Mouse (Mus musculus): ENCODE data around the gene Grik1. TPM values are rescaled to one million over a fixed set of nuclear protein-coding genes. Genes with fewer than 3 reads are reported as not detected.

The Grik1 gene
- polyA plus RNA-seq, 1 experiment from 2014 or later: 13.5 TPM

DNA sequence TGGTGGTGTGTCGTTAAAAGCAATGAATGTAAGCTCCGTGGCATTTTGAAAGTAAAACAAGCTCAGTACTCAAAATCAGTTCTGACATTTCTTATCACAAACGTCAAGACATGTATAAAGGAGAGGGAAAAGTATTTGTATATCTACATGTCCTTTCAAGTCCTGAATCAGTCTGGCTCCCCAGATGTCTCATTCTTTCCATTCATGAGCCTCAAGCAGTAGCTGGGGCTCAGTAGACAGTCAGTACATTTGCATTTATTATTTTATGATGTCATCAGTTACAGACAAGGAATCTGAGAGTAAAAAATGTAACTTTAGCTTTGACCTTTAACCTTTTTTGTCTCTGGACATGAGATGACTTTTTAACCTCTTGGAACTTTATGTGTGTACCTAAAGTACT is 68.1 kb downstream of the Grik1 start:
- H3K4me3 ChIP-seq: no peak overlapping the region
- 67% methylated on average over 3 of the region's 3 CpGs for WGBS
- no peaks in the 10 kb centered on the region for H3K36me3 ChIP-seq
- no peak overlapping the region for H3K4me2 ChIP-seq (replicated peaks)
- H3K4me1 ChIP-seq: no peaks in the 10 kb centered on the region
- H3K9ac ChIP-seq (replicated peaks): no peak overlapping the region
- no peak for ATAC-seq (replicated peaks)
- H3K27me3 ChIP-seq: no peaks in the 10 kb centered on the region
- no peak overlapping the region for H3K27ac ChIP-seq (replicated peaks)
- H3K9me3 ChIP-seq: no peaks in the 10 kb centered on the region

DNA sequence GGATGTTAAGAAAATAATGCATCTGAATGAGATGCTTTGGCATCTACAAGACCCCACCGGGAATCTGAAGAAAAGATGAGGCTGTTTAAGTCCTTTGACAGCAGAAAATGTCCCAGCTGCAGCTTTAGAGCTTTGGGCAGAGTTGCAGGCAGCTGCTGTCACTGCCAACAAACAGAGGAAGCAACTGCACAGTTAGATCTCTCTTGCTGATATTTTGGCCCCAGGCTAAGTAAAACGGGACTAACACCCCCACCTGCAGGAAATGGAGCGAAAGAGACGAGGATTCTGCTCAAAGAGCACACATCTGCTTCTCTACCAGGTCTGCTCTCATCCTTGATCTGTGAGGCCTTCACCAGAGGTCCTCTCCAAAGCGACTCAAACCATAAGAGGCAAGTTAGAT is 77.5 kb downstream of the Grik1 start:
- Histone ChIP-seq H3K27ac (replicated peaks) (no peak overlapping the region), H3K9me3 (no peaks in the 10 kb centered on the region), H3K4me3 (no peak overlapping the region), H3K4me1 (no peaks in the 10 kb centered on the region), H3K4me2 (replicated peaks) (no peak overlapping the region), H3K36me3 (no peaks in the 10 kb centered on the region), H3K27me3 (no peaks in the 10 kb centered on the region), H3K9ac (replicated peaks) (no peak overlapping the region)
- ATAC-seq (replicated peaks): no peak
- 79% methylated on average over 5 of the region's 5 CpGs for WGBS

DNA sequence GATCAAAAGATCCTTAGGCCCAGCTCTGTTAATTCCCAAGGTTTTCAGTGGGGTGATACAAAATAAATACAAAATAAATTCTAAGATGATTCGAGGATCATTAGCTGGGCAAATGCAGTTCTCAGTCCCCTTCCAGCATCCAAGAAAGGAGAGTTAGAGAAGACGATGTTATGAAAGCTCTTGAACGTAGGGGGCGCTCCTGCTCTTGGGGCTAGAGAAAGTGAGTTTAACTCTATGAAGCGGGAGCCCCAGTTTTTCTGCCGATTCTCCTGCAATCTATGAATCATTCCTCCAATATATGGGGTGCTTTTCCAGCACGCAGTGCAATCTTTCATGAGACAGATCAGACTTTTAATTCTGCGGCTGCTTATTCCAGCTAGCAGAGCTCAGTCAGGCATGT is 78.2 kb downstream of the Grik1 start:
- Histone ChIP-seq H3K4me2 (replicated peaks) (no peak overlapping the region), H3K4me3 (no peak overlapping the region), H3K9me3 (no peaks in the 10 kb centered on the region), H3K9ac (replicated peaks) (no peak overlapping the region), H3K27ac (replicated peaks) (no peak overlapping the region), H3K36me3 (no peaks in the 10 kb centered on the region), H3K4me1 (no peaks in the 10 kb centered on the region), H3K27me3 (no peaks in the 10 kb centered on the region)
- no peak for ATAC-seq (replicated peaks)
- 59% methylated on average over 8 of the region's 8 CpGs for WGBS

DNA sequence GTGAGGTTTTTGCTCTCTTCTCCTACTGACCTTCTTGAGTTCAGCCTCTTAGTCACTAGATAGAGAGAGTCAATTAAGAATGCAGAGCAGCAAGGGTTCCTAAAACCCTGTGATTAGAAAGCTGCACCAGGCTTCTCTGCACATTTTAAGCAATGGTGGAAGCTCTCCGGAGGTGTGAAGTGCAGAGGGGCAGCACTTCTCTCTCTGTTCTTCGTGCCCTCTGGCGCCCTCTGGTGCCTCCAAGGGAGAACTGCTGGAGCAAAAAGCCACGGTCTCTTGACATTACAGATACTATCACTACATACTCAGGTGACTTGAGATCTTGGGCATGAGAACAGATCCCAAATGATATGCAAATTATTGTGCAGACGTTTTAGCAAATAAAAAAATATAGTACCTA is 85.7 kb downstream of the Grik1 start:
- H3K4me1 ChIP-seq: no peaks in the 10 kb centered on the region
- H3K4me2 ChIP-seq (replicated peaks): no peak overlapping the region
- H3K4me3 ChIP-seq: no peak overlapping the region
- no peaks in the 10 kb centered on the region for H3K27me3 ChIP-seq
- no peaks in the 10 kb centered on the region for H3K36me3 ChIP-seq
- ATAC-seq (replicated peaks): peak; percentile 68
- 6% methylated on average over 5 of the region's 5 CpGs for WGBS
- no peak overlapping the region for H3K27ac ChIP-seq (replicated peaks)
- no peaks in the 10 kb centered on the region for H3K9me3 ChIP-seq
- H3K9ac ChIP-seq (replicated peaks): no peak overlapping the region

DNA sequence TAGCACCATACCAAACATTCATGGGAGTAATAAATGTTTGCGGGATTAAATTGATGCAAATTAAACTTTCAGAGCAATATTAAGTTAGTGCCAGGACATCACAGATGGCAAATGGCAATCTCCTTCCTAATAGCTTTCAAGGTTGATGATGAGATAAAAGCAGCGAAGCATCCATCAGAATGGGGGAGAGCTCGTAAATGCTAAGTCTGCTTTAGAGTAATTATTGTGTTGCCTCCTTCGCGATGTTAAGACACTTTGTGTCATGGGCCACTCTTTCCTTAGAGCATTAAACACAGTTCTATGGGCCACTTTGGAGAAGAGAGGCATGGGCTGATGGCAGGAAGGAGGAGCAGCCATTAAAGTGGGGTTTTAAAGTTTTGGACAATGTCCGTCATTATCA is 86.1 kb downstream of the Grik1 start:
- H3K36me3 ChIP-seq: no peaks in the 10 kb centered on the region
- H3K9ac ChIP-seq (replicated peaks): no peak overlapping the region
- 83% methylated on average over 6 of the region's 6 CpGs for WGBS
- no peaks in the 10 kb centered on the region for H3K9me3 ChIP-seq
- H3K27me3 ChIP-seq: no peaks in the 10 kb centered on the region
- peak; percentile 26; the same call in 1 of the 2 replicates for ATAC-seq (replicated peaks)
- no peak overlapping the region for H3K4me3 ChIP-seq
- no peak overlapping the region for H3K27ac ChIP-seq (replicated peaks)
- no peak overlapping the region for H3K4me2 ChIP-seq (replicated peaks)
- no peaks in the 10 kb centered on the region for H3K4me1 ChIP-seq

DNA sequence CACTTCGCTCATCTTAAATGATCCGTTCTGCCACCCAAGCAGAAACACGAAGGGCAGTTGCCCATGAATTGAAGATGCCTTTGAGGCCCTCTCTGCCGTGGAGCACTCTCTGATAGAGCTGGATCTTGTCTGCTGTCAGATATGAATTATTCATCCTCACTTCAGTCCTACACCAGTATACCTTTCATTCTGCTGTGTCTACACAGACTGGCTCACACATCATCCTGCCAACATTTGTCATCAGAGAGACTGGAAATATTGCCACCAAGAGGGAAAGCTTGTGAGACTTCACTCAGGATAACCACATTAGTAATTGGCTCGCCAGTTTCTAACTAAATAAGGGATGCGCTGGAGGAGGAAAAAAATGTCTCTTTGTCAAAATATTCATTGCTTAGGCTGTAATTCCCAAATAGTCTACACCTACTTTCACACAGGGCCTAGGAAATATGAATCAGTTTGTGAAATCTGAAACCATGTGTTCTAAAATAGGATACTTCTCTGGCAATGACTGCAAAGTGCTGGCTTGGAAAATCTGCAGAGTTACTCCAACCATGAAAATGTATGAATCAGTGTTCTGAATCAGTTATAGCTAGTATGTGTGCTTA is 102.5 kb downstream of the Grik1 start:
- no peak overlapping the region for H3K27ac ChIP-seq (replicated peaks)
- ATAC-seq (replicated peaks): 0 out of 2 replicates have a peak, but pooled peaks have one; percentile 43
- no peaks in the 10 kb centered on the region for H3K36me3 ChIP-seq

DNA sequence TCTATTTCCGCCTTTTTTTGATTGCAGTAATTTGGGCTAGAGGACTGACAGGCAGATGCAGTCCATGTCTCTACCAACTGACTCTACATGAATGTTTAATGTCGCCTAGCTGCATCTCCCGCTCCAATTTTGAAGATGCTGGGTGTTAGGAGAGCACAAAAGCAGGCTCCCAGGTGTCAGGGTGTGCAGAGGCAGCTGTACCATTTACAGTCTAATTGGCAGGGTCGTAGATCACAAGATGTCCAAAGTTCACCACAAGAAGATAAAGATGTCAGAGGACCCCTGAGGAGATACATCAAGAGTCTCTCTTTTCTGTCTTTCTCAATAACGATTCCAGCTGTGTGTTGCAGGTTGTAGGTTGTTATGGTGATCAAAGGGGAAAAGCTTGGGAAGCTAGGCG is 111.3 kb downstream of the Grik1 start:
- H3K36me3 ChIP-seq: no peaks in the 10 kb centered on the region
- no peak overlapping the region for H3K4me3 ChIP-seq
- H3K27me3 ChIP-seq: no peaks in the 10 kb centered on the region
- H3K4me2 ChIP-seq (replicated peaks): no peak overlapping the region
- no peaks in the 10 kb centered on the region for H3K9me3 ChIP-seq
- peaks cover 8% of the 10 kb centered on the region for H3K4me1 ChIP-seq
- no peak overlapping the region for H3K27ac ChIP-seq (replicated peaks)
- ATAC-seq (replicated peaks): no peak
- no peak overlapping the region for H3K9ac ChIP-seq (replicated peaks)
- 68% methylated on average over 6 of the region's 6 CpGs for WGBS

More for the DNA sequence above, 102.5 kb downstream of the Grik1 start:
- Histone ChIP-seq H3K27me3 (no peaks in the 10 kb centered on the region), H3K9me3 (no peaks in the 10 kb centered on the region), H3K4me1 (no peaks in the 10 kb centered on the region), H3K4me2 (replicated peaks) (no peak overlapping the region), H3K4me3 (no peak overlapping the region), H3K9ac (replicated peaks) (no peak overlapping the region)
- WGBS: 77% methylated on average over 6 of the region's 6 CpGs

DNA sequence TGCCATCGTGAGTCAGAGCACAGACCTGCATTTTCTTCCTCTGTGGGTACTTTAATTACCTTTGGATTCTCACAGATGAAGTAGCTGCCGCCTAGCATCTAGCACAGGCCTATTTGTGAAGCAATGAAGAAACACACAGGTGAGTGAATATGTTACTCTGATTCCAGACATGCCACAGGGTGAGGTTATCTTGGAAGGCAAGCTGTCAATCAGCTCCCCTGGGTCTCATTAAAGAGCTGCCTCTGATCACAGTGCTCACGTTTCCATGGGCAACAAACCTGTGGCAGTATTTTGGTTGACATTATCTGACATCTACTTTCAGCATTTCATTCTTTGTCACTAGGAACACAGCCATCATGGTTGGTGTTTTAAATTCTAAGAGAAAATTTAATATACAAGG is 112.7 kb downstream of the Grik1 start:
- no peak for ATAC-seq (replicated peaks)

DNA sequence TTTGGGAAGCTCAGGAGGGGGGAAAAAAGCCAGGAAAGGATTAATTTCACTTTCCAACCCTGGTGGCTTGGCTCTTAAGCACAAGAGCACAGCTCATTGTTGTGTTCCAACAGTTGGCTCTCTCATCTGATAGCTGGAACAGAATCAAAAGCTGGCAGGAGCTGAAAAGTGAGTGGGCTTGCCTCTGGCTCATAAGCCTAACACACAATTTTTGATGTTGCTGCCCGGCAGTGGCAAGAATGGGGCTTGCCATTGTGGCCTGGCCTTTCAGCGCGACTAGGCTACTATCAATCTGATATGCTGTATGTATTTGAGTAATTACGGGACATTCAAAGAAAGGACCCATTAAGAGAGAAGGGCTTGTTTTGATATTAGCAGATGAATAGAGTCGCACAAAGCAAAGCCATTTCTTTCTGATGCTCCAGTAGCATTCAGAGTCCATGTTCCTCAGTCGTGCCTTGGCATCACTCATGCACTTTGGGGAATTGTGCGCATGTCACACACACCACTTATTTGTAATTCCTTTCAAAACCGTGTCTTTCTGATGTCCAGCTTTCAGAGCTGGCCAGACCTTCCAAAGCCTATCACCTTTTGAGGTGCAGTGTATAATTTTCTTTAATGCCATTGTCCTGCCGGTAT is 115.9 kb downstream of the Grik1 start:
- H3K27me3 ChIP-seq: no peaks in the 10 kb centered on the region
- no peak overlapping the region for H3K9ac ChIP-seq (replicated peaks)
- peaks cover 11% of the 10 kb centered on the region for H3K4me1 ChIP-seq
- no peak overlapping the region for H3K4me3 ChIP-seq
- peak; percentile 89 for ATAC-seq (replicated peaks)
- WGBS: 25% methylated on average over 9 of the region's 9 CpGs
- H3K9me3 ChIP-seq: no peaks in the 10 kb centered on the region
- no peaks in the 10 kb centered on the region for H3K36me3 ChIP-seq
- 0 out of 2 replicates have a peak overlapping the region, but pooled peaks have one; percentile 4 for H3K27ac ChIP-seq (replicated peaks)
- H3K4me2 ChIP-seq (replicated peaks): peak overlapping the region; percentile 23

More for the DNA sequence above, 112.7 kb downstream of the Grik1 start:
- H3K27ac ChIP-seq (replicated peaks): no peak overlapping the region
- H3K27me3 ChIP-seq: no peaks in the 10 kb centered on the region
- no peak overlapping the region for H3K4me3 ChIP-seq
- H3K4me2 ChIP-seq (replicated peaks): no peak overlapping the region
- no peaks in the 10 kb centered on the region for H3K36me3 ChIP-seq
- 56% methylated on average over 3 of the region's 3 CpGs for WGBS
- H3K4me1 ChIP-seq: peaks cover 11% of the 10 kb centered on the region
- no peak overlapping the region for H3K9ac ChIP-seq (replicated peaks)
- H3K9me3 ChIP-seq: no peaks in the 10 kb centered on the region

DNA sequence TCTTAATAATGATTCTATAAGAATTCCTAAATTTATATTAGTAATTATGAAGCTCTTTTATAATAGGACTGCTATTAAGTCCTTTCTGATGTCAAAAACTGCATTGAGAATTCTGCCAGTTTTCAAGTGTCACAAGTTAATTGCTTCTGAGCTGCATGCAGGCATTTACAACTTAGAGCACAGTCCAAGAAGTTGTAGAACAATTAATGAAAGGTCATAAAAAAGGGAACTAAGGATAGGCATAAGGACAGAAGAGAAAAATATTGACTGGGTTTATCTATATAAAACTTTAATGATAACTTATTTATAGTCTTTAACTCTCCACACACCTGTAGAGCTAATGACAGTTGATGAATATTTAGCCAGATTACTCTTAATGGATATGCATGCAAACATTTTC is 123.5 kb downstream of the Grik1 start:
- no peak overlapping the region for H3K4me3 ChIP-seq
- no peak overlapping the region for H3K9ac ChIP-seq (replicated peaks)
- ATAC-seq (replicated peaks): no peak
- H3K27ac ChIP-seq (replicated peaks): no peak overlapping the region
- H3K27me3 ChIP-seq: no peaks in the 10 kb centered on the region
- no peak overlapping the region for H3K4me2 ChIP-seq (replicated peaks)
- no peaks in the 10 kb centered on the region for H3K36me3 ChIP-seq
- no peaks in the 10 kb centered on the region for H3K9me3 ChIP-seq
- H3K4me1 ChIP-seq: no peaks in the 10 kb centered on the region

DNA sequence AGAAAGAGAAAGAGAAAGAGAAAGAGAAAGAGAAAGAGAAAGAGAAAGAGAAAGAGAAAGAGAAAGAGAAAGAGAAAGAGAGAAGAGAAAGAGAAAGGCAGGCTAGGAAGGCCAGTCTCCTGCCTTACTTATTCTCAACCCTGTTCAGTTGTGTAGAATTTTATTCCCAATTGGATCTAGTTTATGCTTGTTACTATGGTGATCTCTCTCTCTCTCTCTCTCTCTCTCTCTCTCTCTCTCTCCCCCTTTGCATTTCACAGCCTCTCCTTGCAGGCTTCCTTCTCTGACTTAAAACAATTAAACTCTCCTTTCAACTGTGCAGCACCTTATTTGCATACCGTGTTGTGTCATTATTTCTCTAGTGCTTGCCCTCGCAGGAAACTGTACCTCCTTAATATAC is 147.5 kb downstream of the Grik1 start:
- Histone ChIP-seq H3K27me3 (no peaks in the 10 kb centered on the region), H3K36me3 (no peaks in the 10 kb centered on the region), H3K4me1 (peaks cover 7% of the 10 kb centered on the region; the same call in 1 of the 2 replicates), H3K27ac (replicated peaks) (no peak overlapping the region), H3K4me3 (no peak overlapping the region), H3K9me3 (no peaks in the 10 kb centered on the region), H3K4me2 (replicated peaks) (no peak overlapping the region), H3K9ac (replicated peaks) (no peak overlapping the region)
- peak; percentile 75 for ATAC-seq (replicated peaks)
- WGBS: 18% methylated on average over 2 of the region's 2 CpGs

DNA sequence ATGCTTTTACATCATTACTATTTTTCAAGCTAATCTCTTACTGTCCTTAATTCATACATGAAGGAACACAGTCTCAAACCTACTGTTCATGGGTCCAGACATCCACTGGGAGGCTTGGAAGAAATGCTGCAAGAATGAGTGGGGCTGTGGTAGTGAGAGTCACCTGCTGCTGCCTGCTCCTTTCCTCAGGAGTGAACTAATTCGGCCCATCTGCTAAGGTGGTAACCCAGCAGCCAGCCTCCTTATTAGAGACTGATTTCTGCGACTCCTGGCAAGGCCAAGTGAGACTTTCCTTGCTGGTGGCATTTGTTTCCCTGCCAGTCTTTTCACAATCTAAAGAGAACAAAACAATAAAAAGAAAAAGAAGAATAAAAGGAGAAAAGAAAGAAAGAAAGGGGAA is 147.9 kb downstream of the Grik1 start:
- Histone ChIP-seq H3K36me3 (no peaks in the 10 kb centered on the region), H3K4me1 (peaks cover 7% of the 10 kb centered on the region; the same call in 1 of the 2 replicates), H3K27ac (replicated peaks) (no peak overlapping the region), H3K27me3 (no peaks in the 10 kb centered on the region), H3K9ac (replicated peaks) (no peak overlapping the region), H3K4me2 (replicated peaks) (no peak overlapping the region), H3K9me3 (no peaks in the 10 kb centered on the region), H3K4me3 (no peak overlapping the region)
- 24% methylated on average over 2 of the region's 2 CpGs for WGBS
- peak; percentile 60; the same call in 1 of the 2 replicates for ATAC-seq (replicated peaks)

DNA sequence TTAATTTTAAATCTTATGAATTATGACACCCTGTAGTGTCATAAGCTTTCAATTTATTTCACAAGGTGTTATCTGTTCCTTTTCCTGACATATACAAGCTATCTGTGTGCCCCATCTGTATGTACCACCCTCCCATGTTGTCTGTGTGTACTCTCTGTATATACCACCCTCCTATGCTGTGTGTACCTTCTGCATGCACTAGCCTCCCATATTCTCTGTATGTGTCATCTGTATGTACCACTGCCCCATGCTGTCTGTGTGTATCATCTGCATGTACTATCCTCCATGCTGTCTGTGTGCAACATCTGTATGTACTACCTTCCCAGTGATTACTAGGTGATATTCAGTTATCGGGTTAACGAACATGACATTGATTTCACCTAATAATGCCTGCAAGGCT is 148.5 kb downstream of the Grik1 start:
- H3K4me2 ChIP-seq (replicated peaks): no peak overlapping the region
- no peak overlapping the region for H3K27ac ChIP-seq (replicated peaks)
- 87% methylated on average over 2 of the region's 2 CpGs for WGBS
- H3K27me3 ChIP-seq: no peaks in the 10 kb centered on the region
- no peak overlapping the region for H3K9ac ChIP-seq (replicated peaks)
- peaks cover 7% of the 10 kb centered on the region; the same call in 1 of the 2 replicates for H3K4me1 ChIP-seq
- no peaks in the 10 kb centered on the region for H3K36me3 ChIP-seq
- no peaks in the 10 kb centered on the region; the same call in 1 of the 2 replicates for H3K9me3 ChIP-seq
- H3K4me3 ChIP-seq: no peak overlapping the region
- 0 out of 2 replicates have a peak, but pooled peaks have one; percentile 38 for ATAC-seq (replicated peaks)

Data from forebrain, embryonic 15.5 days (tissue).